Mouse (Mus musculus): ENCODE results near the gene Hist2h2aa2. TPM values are rescaled to one million over a fixed set of nuclear protein-coding genes. Genes with fewer than 3 reads are reported as not detected.
"Not testable (repeated sequence)": the region's sequence is repeated elsewhere in the genome, so short reads cannot be mapped to it uniquely, and the experiment has no call there.

Hist2h2aa2 gene
- polyA plus RNA-seq, 1 experiment, result 41.2 TPM

DNA sequence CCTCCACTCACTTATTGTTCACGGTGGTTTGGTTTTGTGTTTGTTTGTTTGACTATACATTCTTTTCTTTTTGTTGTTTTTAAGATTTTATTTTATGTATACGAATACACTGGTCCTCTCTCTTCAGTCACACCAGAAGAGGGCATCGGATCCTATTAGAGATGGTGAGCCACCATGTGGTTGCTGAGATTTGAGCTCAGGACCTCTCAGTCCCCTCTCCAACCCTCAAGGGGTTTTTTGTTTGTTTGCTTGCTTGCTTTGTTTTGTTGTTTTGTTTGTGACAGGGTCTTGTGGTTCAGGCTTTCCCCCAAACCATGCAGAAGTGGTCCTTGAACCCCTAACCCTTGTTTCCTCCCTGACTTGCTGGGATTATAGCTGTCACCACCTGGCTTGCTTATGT is 21.5 kb upstream of the Hist2h2aa2 start:
- DNase-seq (ENCODE audit: low spot score), result no peak

DNA sequence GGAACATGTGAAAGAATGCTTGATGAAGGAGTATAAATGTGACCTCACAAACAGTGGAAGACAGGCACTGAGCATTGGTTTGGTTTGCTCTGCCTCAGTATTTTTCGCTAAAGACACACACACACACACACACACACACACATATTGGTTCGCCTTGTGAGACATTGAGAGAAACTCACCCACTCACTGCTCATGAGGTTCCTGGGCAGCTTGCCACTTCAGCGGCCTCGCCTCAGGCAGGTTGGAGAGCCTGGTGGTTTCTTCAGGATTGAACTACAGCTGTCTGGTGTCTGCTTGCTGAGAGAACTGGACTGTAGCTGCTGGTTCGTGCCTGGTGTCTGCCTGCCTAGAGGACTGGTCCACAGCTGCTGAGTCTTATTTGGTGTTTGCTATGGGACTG is 20.1 kb upstream of the Hist2h2aa2 start:
- no peak for DNase-seq (ENCODE audit: low spot score)

DNA sequence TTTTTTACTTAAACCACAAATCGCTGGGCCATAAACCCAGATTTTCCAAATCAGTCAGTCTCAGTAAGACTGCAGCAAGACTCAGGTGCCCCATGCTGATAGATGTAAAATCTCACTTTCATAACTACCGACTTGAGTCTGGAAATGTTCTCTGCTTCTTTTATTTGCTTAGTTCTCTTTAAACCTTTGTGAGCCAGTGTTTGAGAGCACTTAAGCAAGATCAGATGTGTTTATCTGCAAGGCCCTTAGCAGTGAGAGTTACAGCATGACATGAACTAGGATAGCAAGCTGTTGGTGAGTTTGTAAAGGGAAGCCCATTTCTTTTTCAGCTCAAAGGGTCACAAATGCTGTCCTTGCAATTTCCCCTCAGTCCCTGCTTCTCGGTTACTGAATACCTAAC is 17.1 kb upstream of the Hist2h2aa2 start:
- DNase-seq (ENCODE audit: low spot score), result no peak

DNA sequence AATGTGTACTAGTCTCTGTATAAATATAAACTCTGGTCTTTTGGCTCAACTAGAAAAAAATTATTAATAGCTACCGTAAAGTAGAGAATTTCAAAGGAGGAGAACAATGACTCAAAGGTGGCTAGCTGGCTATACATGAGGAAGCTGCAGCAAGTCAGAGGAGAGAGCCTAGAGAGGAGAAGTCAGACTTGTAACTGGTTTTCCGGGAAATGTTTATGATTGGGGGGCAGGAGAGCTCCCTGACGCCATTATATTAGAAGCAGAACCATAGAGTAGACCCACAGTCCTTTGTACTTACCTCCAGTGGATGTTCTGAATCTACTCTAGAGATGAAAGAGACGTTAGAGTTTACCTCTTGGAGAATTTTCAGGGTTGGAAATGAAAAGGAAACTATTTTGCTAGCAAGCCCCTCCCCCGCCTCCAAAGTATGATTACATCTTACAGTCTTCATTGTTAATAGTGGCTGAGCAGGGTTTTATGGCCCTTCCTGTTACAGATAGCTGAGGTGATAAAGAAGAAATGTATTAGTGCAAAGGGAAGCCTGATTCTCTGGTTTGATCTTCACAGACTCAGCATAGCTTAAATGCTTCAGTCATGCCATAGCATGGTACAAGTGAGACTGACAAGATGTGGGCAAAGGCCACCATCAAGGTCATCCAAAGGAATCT is 16.0 kb upstream of the Hist2h2aa2 start:
- no peak for DNase-seq (ENCODE audit: low spot score)

DNA sequence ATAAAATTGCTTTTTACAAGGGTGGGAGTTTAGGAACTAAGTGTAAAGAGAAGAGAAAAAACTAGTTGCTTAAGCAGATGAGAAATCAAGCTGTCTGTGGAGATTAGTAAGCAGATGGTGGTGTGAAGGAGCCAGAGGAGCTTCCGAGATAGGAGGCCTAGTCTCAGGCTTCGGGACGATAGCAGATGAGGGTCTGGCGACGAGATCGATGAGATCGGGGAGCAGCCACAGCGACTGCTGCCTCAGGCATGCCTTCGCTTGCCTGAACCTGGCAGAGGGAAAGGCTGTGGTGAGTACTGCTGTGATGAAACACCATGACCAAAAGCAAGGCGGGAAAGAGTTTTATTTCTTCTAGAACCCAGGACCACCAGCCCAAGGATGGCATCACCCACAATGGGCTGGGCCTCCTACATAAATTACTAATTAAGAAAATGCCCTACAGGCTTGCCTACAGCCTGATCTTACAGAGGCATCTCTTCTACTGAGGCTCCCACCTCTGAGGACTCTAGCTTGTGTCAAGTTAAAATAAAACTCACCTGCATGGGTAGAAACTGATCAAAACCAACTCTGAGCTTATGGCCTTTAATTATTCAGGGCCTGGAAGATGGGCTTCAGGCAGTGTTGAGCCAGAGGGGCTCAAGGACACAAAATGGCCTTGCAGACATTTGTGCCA is 14.7 kb upstream of the Hist2h2aa2 start:
- no peak for DNase-seq (ENCODE audit: low spot score)

DNA sequence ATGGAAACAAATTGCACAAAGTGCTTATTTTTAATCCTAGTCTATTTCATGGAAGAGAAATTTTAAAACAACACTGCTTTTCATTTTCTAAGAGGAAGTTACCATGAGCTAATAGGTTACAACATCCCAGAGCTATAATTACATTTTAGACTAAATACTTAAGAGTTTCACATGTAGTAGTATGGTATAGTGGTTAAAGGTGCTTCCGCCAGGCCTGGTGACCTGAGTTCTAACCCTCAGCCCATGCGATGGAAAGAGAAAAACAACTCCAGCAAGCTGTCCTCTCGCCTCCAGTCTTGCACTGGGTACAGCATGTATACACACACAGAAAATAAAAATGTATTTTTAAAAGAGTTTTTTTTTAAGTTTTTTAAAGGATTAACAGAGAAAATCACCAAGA is 11.7 kb upstream of the Hist2h2aa2 start:
- DNase-seq (ENCODE audit: low spot score), result no peak

DNA sequence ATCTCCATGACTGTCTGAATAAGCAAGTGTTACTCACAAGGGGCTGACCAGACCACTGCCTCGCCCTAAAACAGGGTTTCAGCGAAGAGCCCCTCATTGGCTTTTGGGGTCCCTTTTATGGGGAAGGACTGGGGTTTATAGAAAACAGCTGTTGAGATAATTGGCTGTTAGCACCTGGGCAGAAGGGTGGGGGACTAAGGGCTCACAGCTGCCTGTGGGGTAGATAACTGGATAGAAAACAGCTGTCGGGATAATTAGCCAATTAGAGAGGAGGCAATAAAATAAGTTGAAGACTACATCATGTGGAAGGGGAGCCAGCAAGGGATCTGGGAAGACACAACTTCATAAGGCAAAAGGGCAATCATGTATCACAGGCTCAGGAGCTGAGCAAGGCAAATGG is 10.8 kb upstream of the Hist2h2aa2 start:
- DNase-seq (ENCODE audit: low spot score), result no peak

DNA sequence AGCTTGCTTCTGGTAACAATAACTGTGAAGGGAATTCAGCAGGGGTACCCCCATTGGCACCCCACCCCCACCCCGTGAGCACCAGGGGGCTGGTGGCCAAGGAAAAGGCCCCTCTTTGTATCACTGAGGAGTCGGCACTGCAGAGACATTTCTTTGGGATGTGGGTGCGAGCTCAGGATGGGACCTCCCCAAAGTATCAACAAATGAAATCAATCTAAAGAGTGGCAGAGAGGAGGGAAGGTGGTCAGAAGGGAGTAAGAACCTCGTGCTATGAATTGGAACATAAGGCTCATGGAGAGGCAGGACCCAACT is 8.9 kb upstream of the Hist2h2aa2 start:
- DNase-seq (ENCODE audit: low spot score), result no peak

DNA sequence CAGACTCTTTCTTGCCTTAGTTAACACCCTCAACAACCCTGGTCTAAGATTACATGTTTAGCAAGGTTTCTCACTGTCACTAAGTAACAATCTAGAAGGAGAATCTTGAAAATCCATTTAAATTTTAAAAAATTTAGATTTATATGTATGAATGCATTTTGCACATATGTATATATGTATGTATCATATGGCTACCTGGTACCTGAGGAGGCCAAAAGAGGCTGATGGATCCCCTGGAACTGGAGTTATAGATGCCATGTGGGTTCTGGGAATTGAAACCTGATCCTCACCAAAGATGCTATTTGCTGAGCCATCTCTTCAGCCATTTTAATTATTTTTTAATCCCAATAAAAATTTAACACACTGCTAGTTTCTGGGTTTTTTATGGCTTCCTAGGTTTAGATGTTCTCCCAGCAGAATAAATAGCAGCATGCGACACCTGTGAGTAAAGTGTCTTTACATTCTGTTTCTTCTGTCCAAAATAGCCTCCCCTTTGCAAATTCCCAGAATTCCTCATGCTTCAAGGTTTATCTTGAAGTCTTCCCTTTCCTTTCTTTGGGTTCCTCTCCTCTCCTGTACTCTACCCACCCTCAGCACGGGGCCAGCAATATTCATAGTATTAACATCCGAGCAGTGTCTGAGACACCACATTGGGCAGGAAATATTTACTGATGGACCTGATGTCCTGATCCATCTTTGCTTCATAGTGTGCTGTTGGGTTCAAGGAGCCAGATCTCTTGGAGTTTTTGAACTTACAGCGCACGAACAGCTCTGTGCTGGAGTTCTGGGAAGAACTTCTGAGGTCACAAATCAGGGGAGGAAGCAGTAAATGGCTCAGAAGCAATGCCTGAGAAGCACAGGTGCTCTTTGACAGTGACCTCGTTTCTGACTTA is 8.3 kb upstream of the Hist2h2aa2 start:
- no peak for DNase-seq (ENCODE audit: low spot score)

DNA sequence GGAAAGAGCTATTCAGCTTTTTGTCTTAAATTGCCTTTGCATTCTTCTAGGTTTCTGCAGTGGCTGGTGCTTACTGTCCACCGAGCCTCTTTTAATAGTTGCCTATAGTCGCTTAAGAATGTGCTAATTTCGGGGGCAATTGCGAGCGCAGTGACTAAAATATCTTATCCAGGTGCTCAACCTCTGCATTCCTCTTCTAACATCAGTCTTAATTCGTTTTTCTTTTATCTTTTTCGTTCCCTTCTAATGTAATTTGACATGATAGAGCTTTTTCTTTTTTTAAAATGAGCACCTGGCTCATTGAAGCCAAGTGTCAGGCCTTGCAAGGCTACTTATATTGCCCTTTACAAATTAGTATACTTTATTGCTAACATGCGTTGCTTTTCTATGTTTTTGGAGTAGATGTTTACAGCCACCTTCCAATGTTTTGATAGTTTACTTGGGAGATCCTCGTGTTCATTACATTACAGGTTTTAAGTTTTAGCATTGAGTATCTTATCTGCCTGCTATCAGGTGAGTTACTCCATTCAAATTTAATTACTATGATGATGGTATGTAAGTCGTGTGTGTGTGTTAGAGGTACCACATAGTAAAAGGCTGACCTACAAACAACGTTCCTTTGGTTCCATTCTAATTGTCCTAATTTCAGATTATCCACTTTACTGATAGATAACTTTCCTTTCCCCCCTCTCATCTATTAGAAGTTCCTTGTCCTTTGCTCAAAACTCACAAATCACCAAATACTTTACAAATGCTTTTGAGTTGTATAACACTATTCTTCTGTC is 7.5 kb upstream of the Hist2h2aa2 start:
- no peak for DNase-seq (ENCODE audit: low spot score)

DNA sequence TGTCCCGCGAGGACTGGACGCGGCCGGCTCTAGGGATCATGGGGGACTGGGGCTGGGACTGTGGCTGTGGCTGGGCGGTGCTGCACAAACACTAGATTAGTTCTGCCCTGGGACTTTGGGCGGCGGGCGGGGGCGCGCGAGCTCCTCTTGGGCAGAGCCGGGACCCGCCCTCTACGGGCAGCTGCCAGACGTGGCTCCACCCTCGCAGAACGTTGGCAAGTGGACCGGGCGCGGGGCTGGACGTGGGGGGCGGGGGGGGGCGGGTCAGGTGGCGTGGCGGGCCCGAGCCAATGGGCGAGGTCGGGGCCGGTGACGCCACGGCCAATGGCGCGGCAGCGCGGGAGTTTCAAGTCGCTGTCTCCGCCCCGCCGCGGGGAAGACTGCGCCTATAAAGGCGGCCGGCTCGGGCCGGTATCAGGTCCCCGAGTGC is 6.4 kb upstream of the Hist2h2aa2 start, which contains the start of gene Hist2h3c1:
Gene Hist2h3c1, plus strand, starts transcription at position 259 of the 430 bp plus-strand sequence.
- DNase-seq (ENCODE audit: low spot score), result not testable (repeated sequence)

DNA sequence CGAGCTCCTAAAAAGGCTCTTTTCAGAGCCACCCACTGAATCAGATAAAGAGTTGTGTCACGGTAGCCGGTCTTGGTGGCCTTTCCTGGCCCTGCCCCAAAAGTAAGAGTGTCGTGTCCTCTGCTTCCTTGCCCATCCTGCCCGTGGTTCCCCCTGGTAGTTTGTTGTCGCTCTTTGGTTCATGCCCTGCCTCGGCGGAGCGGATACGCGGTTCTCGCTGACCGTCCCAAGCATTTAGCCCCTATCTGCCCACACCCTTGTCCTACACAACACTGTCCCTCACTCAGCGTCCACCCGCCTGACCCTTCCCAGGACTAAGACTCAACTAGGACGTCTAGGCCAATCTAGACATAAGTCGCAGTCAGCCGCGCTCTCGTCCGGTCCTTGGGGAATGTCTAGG is 5.9 kb upstream of the Hist2h2aa2 start:
- DNase-seq (ENCODE audit: low spot score), result not testable (repeated sequence)

DNA sequence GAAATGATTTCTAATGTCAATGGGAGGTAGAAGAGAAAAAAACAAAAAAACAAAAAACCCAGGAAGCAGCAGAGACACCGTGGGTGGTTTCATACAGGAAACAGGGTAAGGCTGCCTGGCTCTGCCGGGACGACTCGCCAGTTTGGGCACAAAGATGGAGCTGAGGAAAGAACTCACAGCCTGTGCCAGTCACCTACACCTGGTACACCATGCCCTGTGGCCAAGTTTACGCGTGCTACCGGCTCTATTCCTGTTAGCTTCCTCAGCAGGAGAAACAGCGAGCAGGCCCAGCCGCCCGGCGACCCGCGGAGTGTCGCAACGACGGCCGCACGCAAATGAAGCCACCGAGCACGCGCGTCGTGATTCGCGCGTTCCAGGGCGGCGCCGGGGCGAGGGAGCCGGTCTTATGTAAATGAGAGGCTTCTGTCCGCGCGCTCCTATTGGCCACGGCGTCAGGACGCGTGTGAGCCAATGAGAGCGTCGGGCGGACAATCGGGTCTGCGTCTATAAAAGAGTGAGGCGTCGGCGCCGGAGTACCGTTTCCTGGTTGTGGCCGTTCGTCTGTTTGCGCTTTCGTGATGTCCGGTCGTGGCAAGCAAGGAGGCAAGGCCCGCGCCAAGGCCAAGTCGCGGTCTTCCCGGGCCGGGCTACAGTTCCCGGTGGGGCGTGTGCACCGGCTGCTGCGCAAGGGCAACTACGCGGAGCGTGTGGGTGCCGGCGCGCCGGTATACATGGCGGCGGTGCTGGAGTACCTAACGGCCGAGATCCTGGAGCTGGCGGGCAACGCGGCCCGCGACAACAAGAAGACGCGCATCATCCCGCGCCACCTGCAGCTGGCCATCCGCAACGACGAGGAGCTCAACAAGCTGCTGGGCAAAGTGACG is 5.2 kb upstream of the Hist2h2aa2 start, which contains the start of gene Hist2h2aa1:
Gene Hist2h2aa1, plus strand, starts transcription at position 495 of the 884 bp plus-strand sequence.
- DNase-seq (ENCODE audit: low spot score), result peak; percentile 84

DNA sequence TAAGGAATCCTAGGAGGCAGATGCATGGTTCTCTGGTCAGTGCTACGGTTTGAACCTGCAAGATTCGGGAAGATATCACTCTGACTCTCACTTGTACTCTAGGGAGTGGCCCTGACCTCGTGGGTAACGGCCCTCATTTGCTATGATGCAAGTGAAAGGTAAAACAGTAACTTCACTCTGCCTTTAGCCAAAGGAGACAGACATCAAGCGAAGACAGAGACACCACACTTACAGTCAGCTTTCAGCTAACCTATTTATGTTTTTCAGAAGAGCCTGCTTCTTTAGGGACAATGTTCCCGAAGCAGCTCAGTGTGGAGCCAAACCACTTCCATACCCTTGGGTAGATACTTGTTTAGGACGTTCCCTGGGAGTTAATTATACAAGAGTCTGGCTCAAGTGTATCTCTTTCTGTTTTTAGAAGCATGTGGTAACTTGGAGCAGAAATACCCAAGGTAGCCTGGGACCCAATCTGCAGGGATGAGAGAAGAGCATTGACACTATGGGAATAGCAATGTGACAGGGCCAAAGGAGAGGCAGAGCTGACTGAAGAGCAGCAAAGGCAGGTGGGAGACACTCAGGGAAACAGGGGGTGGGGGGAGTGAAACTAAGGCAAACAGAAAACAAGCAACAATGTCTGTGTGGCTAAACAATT is 4.0 kb upstream of the Hist2h2aa2 start:
- DNase-seq (ENCODE audit: low spot score), result no peak

DNA sequence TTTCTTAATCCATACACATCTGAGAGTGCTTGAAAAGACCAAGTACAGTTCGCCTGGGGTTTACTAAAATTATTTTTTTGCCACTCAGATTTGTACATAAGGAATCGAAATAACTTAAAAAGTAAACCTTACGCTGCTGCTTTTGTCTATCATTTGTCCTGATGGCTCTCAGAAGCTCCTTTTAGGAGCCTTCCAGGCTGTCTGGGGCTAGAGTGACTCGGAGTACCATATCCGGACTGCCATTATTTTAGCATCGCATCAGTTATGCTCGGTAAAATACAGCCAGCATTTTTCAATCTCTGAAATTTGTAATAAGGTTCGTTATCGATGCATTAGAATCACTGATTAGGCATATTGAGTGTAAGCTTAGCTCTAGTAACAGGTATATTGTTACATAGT is 722 bp upstream of the Hist2h2aa2 start:
- DNase-seq (ENCODE audit: low spot score), result no peak

DNA sequence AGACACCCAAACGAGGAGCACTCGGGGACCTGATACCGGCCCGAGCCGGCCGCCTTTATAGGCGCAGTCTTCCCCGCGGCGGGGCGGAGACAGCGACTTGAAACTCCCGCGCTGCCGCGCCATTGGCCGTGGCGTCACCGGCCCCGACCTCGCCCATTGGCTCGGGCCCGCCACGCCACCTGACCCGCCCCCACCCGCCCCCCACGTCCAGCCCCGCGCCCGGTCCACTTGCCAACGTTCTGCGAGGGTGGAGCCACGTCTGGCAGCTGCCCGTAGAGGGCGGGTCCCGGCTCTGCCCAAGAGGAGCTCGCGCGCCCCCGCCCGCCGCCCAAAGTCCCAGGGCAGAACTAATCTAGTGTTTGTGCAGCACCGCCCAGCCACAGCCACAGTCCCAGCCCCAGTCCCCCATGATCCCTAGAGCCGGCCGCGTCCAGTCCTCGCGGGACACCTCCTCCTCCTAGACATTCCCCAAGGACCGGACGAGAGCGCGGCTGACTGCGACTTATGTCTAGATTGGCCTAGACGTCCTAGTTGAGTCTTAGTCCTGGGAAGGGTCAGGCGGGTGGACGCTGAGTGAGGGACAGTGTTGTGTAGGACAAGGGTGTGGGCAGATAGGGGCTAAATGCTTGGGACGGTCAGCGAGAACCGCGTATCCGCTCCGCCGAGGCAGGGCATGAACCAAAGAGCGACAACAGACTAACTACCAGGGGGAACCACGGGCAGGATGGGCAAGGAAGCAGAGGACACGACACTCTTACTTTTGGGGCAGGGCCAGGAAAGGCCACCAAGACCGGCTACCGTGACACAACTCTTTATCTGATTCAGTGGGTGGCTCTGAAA is 902 bp downstream of the Hist2h2aa2 start, which contains the start of gene Hist2h3c2:
Gene Hist2h3c2, minus strand, starts transcription at position 174 of the 840 bp plus-strand sequence.
- DNase-seq (ENCODE audit: low spot score), result not testable (repeated sequence)

DNA sequence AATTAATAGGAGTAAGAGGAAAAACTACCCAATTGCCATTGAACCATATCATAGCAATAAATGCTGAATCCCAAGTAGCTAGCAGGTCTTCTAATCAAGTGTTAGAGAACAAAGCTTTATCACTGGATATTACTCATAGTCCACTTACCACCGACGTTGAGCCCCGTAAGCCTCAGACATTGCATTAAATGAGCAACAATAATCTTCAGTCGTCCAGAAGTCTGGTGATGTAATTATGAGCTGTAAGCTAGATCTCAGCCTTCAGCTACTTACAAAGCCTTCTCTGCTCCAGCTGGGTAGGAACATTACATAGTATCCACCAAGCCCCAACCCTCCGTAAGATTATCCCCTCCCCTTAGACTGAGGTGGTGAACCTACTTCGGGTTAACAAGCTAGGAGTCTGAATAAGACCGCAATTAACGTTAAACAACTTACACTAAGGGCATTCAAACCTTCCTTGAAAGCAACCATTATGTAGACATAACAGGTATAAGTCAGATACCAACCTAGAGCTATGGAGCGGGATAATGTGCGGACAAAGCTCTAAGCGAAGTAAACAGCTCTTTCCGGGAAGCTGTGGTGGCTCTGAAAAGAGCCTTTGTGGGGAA is 2.1 kb downstream of the Hist2h2aa2 start:
- no peak for DNase-seq (ENCODE audit: low spot score)

DNA sequence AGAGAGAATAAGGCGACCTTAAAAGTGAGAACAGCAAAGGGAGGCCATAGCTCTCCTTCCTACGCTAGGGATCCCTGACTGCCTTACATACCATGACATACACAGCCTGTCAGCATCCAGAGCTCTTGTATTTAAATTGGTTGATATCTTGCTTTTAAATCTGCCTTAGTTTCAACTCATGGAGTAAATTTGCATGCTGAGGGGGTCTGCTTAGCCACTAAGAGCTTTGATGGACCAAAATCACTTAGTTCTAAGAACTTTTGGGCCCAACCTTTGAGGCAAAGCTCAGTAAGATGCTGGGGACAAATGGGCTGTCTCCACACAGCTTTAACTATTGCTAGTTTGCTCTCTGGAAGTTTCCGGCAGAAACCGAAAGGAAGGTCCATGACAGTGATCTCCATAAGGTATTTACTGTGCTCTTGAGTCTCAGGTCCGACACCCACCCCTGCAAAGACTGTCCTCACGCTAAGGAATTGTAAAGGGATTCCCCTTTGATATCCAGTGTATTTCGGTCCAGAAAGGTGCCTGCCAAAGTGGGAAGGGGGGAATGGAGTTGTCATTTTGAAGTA is 2.7 kb downstream of the Hist2h2aa2 start:
- no peak for DNase-seq (ENCODE audit: low spot score)

Measured in urinary bladder, adult 2 months (tissue).